Mouse (Mus musculus) forebrain, embryonic 11.5 days (tissue): ENCODE measurements around the gene Rbfox2. TPM values are rescaled to one million over a fixed set of nuclear protein-coding genes. Genes with fewer than 3 reads are reported as not detected.
"Not testable (repeated sequence)": the region's sequence is repeated elsewhere in the genome, so short reads cannot be mapped to it uniquely, and the experiment has no call there.

Experiments
- ATAC-seq: fragments of 200-750 bp; cut with Nextera tagmentation; replicated peaks from 2 replicates; pipeline ENCODE4 v1.8.0; 2017; ENCODE audit warnings: moderate TSS enrichment; ENCODE audit not compliant: low FRiP score
- DNase-seq: peaks from one replicate; pipeline ENCODE4 v3.0.0-alpha.2; 2017; ENCODE audit warnings: low spot score
- H3K27ac ChIP-seq: fragments of 300-500 bp; sonication (generic); 2 replicates; pipeline ENCODE4 v1.5.1; 2014; ENCODE audit warnings: low read depth, low read length
- H3K27me3 ChIP-seq: fragments of 300-500 bp; sonication (generic); 2 replicates; pipeline ENCODE4 v1.6.1; 2014; ENCODE audit warnings: mild to moderate bottlenecking, low read length, mixed read lengths; ENCODE audit not compliant: control insufficient read depth, insufficient read depth
- H3K36me3 ChIP-seq: fragments of 300-500 bp; sonication (generic); 2 replicates; pipeline ENCODE4 v1.6.1; 2014; ENCODE audit warnings: mild to moderate bottlenecking, low read length, moderate library complexity, mixed read lengths; ENCODE audit not compliant: control insufficient read depth, insufficient read depth
- H3K4me1 ChIP-seq: fragments of 300-500 bp; sonication (generic); replicated peaks from 2 replicates; pipeline ENCODE4 v1.6.1; 2014; ENCODE audit warnings: low read length, mixed read lengths; ENCODE audit not compliant: control insufficient read depth, insufficient read depth
- H3K4me2 ChIP-seq: fragments of 300-500 bp; sonication (generic); 2 replicates; pipeline ENCODE4 v1.6.1; 2014; ENCODE audit warnings: low read depth, mild to moderate bottlenecking, low read length, moderate library complexity, mixed read lengths; ENCODE audit not compliant: severe bottlenecking
- H3K4me3 ChIP-seq: fragments of 300-500 bp; sonication (generic); 2 replicates; pipeline ENCODE4 v1.5.1; 2014; ENCODE audit warnings: low read depth, low read length
- H3K9ac ChIP-seq: fragments of 300-500 bp; sonication (generic); 2 replicates; pipeline ENCODE4 v1.6.1; 2014; ENCODE audit warnings: low read length
- H3K9me3 ChIP-seq: fragments of 300-500 bp; sonication (generic); 2 replicates; pipeline ENCODE4 v1.6.1; 2016; ENCODE audit warnings: low read length, mixed read lengths; ENCODE audit not compliant: control insufficient read depth
- WGBS: fragments of 180-500 bp; shearing (Covaris S2); extraction: QIAGEN DNeasy Blood & Tissue Kit; methylation state at CpG from one replicate; pipeline ENCODE4 v1.1.7; 2014; 5-methylcytosine and 5-hydroxymethylcytosine counted together
- polyA plus RNA-seq: library from polyadenylated mRNA; unstranded; fragments of >200 nt; fragmentation: Nextera tagmentation; extraction: Ambion mirVana; gene quantifications from 2 replicates; pipeline ENCODE4 v1.2.1, GENCODE M21; 2014

The Rbfox2 gene
- polyA plus RNA-seq, 1 experiment from 2014 or later: 68.2 TPM

DNA sequence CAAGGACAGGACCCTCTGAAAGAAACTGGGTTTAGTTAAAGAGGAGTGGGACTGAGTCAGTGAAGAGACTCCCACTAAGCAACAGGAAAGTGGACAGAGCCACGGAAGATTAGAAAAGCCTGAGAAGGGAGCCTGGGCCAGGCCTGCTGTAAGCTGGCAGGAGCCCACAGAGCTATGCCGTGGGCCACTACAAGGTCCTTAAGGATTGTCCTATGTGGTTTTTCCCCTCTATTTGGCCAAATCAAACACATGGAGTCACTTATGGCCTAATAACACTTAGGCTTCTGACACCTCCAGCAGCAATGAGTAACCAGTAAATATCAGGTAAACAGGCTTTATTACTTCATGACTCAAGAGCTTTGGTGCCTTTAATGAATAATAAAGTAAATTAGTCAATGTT is 31.2 kb downstream of the Rbfox2 start:
- 92% methylated on average over 2 of the region's 2 CpGs for WGBS

DNA sequence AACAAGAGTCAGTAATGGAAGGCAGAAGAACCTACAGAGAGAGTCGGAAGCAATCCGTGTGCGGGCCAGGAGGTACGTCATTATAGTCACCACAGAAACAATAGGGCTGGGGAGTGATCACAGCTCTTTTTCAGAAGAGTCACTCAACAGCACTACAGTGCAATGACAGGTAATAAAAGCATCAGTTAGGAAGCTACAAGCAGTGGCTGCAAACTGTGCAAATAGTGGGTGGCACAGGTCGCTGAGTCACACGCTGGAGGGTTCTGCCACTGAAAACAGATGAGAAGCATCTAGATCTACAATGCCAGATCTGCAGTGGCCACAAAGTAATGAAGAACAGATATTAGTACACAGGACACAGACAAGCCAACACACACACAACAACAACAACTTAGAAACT is 32.9 kb downstream of the Rbfox2 start:
- H3K36me3 ChIP-seq: no peaks in the 10 kb centered on the region
- no peak overlapping the region for H3K27ac ChIP-seq
- ATAC-seq: no peak
- H3K4me3 ChIP-seq: no peak overlapping the region
- WGBS: 92% methylated on average over 6 of the region's 6 CpGs
- DNase-seq: no peak
- no peaks in the 10 kb centered on the region for H3K9me3 ChIP-seq
- H3K4me2 ChIP-seq: no peak overlapping the region
- no peak overlapping the region for H3K9ac ChIP-seq
- H3K27me3 ChIP-seq: no peaks in the 10 kb centered on the region
- H3K4me1 ChIP-seq: no peaks in the 10 kb centered on the region

More for the DNA sequence above, 31.2 kb downstream of the Rbfox2 start:
- ATAC-seq (no peak), DNase-seq (no peak)
- Histone ChIP-seq H3K27ac (no peak overlapping the region), H3K4me3 (no peak overlapping the region), H3K36me3 (no peaks in the 10 kb centered on the region), H3K4me2 (no peak overlapping the region), H3K27me3 (no peaks in the 10 kb centered on the region), H3K9me3 (no peaks in the 10 kb centered on the region), H3K9ac (no peak overlapping the region), H3K4me1 (no peaks in the 10 kb centered on the region)

DNA sequence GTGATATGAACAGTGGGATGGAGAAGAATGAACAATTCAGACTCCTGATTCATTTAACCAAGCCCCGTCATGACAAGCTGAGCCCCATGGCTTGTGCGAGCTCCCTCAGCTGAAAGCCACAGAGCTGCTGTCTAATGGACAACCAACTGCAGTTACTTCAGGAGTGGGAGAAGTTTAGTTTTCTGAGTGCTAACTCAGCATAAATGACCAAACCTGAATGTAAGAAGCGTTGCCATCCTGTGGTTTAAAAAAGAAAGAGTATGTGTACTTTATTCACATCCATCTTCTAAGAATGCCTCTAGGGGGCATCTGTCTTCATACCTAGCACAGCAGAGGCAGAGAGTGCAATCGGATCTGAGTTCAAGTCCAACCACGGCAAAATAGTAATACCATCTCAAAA is 35.5 kb downstream of the Rbfox2 start:
- Histone ChIP-seq H3K4me1 (peaks cover 5% of the 10 kb centered on the region; the same call in 1 of the 2 replicates), H3K4me2 (no peak overlapping the region), H3K27me3 (no peaks in the 10 kb centered on the region), H3K4me3 (no peak overlapping the region), H3K36me3 (no peaks in the 10 kb centered on the region), H3K9ac (no peak overlapping the region), H3K27ac (no peak overlapping the region), H3K9me3 (no peaks in the 10 kb centered on the region)
- WGBS: 91% methylated on average over 5 of the region's 5 CpGs
- ATAC-seq: no peak
- no peak for DNase-seq

DNA sequence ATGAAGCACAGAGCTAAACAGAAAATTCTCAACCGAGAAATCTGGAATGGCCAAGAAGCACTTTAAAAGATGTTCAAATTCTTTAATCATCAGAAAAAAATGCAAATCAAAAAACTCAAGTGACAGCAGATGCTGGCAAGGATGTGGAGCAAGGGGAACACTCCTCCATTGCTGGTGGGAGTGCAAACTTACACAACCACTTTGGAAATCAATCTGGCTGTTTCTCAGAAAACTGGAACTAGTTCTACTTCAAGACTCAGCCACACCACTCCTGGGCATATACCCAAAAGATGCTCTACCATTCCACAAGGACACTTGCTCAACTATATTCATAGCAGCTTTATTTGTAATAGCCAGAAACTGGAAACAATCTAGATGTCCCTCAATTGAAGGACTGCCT is 37.3 kb downstream of the Rbfox2 start:
- not testable (repeated sequence) for H3K9me3 ChIP-seq, H3K9ac ChIP-seq, H3K4me1 ChIP-seq, H3K4me3 ChIP-seq, DNase-seq, ATAC-seq, H3K27me3 ChIP-seq, H3K4me2 ChIP-seq, H3K36me3 ChIP-seq, H3K27ac ChIP-seq
- WGBS: 93% methylated on average over 1 of the region's 1 CpGs

DNA sequence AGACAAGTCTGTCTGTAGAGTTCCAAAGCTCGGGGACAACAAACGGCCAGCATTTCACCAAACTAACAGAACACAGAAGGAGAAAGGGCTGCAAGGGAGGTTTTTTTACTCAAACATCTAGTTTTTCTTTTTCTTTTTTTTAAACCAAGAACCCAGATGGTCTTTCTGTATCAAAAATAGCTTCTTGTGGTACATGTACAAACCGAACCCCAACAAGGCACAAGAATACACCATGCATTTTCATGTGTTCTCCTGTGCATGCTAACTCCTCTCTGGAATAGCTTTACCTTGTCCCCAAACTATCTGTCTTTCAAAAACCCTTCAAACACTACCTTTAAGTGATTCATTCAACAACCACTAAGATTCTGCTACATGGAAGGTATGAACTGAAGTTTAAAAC is 38.4 kb downstream of the Rbfox2 start:
- Histone ChIP-seq H3K27me3 (no peaks in the 10 kb centered on the region), H3K9ac (no peak overlapping the region), H3K4me3 (no peak overlapping the region), H3K36me3 (no peaks in the 10 kb centered on the region), H3K4me2 (no peak overlapping the region), H3K27ac (no peak overlapping the region), H3K9me3 (no peaks in the 10 kb centered on the region), H3K4me1 (peaks cover 5% of the 10 kb centered on the region; the same call in 1 of the 2 replicates)
- 88% methylated on average over 3 of the region's 3 CpGs for WGBS
- ATAC-seq (no peak), DNase-seq (no peak)

DNA sequence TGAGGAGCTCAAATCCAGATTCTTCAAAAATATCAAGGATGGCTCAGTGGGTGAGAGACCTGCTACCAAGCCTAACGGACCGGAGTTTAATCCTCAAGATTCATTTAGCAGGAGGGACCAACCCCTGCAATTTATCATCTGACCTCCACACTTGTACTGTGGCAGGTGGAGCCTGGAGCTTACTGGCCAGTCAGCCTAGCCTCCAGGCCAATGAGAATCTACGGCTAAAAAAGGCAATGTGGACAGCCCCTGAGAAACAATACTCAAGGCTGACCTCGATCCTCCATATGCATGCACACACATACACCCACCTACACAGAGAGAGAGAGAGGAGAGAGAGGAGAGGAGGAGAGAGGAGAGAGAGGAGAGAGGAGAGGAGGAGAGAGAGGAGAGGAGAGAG is 41.5 kb downstream of the Rbfox2 start:
- H3K4me1 ChIP-seq: peaks cover 5% of the 10 kb centered on the region; the same call in 1 of the 2 replicates
- DNase-seq (no peak), ATAC-seq (no peak)
- H3K36me3 ChIP-seq: no peaks in the 10 kb centered on the region
- no peaks in the 10 kb centered on the region for H3K9me3 ChIP-seq
- no peak overlapping the region for H3K4me3 ChIP-seq
- H3K4me2 ChIP-seq: no peak overlapping the region
- H3K9ac ChIP-seq: no peak overlapping the region
- WGBS: 31% methylated on average over 4 of the region's 4 CpGs
- no peaks in the 10 kb centered on the region for H3K27me3 ChIP-seq
- H3K27ac ChIP-seq: no peak overlapping the region

DNA sequence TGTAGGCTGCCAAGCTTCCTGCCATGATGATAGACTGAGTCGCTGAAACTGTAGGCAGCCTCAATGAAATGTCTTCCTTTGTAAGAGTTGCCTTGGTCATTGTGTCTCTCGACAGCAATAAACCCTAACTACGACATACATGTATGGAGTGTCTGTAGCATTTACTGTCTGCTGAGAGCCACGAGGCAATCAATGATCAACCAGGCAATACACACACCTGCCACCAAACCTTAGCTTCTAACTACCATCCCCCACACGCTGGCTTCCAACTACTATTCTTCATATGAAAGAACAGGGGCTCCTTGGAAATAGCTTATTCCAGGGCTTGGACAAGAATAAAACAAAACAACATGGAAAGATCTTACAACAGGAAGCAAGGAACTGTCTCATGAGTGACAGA is 42.5 kb downstream of the Rbfox2 start:
- DNase-seq (no peak), ATAC-seq (no peak)
- Histone ChIP-seq H3K4me3 (no peak overlapping the region), H3K27me3 (no peaks in the 10 kb centered on the region), H3K9ac (no peak overlapping the region), H3K9me3 (no peaks in the 10 kb centered on the region), H3K27ac (no peak overlapping the region), H3K4me1 (peaks cover 5% of the 10 kb centered on the region; the same call in 1 of the 2 replicates), H3K36me3 (no peaks in the 10 kb centered on the region), H3K4me2 (no peak overlapping the region)
- WGBS: 91% methylated on average over 5 of the region's 5 CpGs

DNA sequence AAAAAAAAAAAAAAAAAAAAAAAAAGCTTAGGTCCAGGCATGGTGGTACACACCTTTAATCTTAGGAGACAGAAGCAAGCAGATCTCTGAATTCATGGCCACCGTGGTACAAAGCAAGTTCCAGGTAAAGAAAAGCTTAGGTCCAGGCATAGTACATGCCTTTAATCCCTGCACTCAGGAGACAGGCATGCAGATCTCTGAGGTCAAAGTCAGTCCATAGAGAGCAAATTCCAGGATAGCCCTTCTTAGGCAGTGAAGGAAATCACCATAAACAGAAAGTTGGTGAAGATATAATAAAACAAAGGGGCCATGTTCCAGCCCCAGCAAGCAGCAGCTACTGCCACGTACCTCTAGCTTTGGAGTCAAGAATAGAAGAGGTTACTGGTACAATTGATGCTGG is 44.0 kb downstream of the Rbfox2 start:
- Histone ChIP-seq H3K9me3 (no peaks in the 10 kb centered on the region), H3K36me3 (no peaks in the 10 kb centered on the region), H3K27me3 (no peaks in the 10 kb centered on the region), H3K4me2 (no peak overlapping the region), H3K27ac (no peak overlapping the region), H3K4me3 (no peak overlapping the region), H3K4me1 (peaks cover 4% of the 10 kb centered on the region; the same call in 1 of the 2 replicates), H3K9ac (no peak overlapping the region)
- 92% methylated on average over 2 of the region's 2 CpGs for WGBS
- DNase-seq (no peak), ATAC-seq (no peak)

DNA sequence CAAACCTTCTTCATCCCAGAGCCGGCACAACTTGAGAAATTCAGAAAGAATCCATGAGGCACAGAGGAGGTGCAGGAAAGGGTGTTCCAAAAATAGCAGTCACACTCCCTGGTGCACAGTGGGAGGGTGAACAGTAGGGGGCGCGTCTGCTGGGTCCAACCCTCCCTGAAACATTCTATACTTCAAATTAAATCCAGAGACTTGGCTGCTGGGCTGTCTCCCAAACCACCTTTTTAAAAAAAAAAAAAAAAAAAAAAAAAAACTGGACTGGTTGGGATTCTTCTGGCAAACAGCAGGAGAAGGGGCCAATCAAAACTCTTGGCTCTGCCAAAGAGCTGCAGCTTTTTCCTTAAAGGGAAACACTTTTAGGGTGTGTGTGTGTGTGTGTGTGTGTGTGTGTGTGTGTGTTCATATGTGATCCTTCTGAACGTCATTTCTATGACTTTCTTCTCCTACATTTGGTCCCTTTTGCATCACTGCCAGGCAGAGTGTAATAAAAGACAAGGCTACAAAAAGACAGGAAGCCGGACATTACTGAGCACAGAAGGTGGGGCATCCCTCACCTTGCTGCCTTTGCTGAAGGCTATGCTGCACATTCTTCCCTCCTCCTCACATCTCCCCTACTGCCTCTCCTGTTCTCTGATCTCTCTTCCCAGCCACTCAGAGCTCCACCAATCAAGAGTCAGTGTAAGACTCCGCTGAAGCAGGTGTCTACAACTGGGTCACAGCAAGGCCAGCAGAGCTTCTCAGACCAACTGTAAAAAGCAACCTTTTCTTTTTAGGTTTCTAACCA is 49.2 kb downstream of the Rbfox2 start:
- Histone ChIP-seq H3K9ac (no peak overlapping the region), H3K9me3 (no peaks in the 10 kb centered on the region), H3K27ac (no peak overlapping the region), H3K27me3 (no peaks in the 10 kb centered on the region), H3K4me3 (no peak overlapping the region), H3K4me2 (no peak overlapping the region), H3K4me1 (peaks cover 7% of the 10 kb centered on the region; the same call in 1 of the 2 replicates), H3K36me3 (no peaks in the 10 kb centered on the region)
- 29% methylated on average over 6 of the region's 6 CpGs for WGBS
- ATAC-seq (no peak), DNase-seq (peak; percentile 73)
